8 mouse cellular contexts compared by ENCODE assay signal in the genomic region with DNA sequence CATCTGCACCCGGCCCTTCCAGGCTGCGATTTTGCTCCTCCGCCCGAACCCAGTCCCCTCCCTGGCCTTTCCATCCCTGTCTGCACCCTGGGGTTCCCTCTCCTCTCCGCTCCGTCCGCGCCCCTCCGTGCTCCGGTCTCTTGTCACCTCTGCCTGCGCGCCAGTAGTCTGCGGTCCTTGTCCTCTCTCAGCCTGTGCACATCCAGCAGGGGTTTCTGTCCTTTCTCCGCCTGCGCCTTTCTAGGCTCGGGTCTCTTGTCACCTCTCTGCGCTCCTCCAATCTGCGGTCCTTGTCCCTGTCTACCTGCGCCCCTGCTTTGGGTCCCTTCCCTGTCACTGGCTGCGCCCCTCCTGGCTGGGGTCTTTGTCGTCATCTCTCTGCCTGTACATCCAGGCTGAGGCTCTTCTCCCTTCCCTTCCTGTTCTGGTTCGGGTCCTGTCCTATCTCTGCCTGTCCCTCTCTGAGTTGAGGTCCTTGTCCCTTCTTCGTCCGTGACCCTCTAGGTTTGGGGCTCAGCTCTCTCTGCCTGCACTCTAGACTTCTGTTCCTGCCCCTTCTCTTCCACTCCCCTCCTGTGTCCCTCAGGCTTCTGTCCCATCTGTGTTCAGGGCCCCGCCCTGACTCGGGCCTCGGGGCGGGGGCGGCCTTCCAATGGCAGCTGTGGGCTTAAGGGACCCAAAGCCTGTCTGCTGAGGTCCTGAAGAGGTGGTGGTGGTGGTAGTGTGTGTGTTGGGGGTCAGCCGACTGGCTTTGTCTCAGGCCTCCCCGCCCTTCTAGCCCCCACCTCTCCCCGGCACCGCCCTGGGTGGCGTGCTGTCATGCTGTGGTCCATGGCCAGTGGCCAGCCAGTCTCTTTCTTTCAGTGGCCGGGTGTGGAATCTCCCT. TPM values are rescaled to one million over a fixed set of nuclear protein-coding genes. Genes with fewer than 3 reads are reported as not detected.
DNase-seq lines count a peak whose midpoint lies in the region; ATAC-seq and TF ChIP-seq lines count a peak whose summit lies in the region.

No protein-coding gene starts in this region.

- ATAC-seq in cerebellum, adult (ENCODE audit: insufficient number of reproducible peaks, low FRiP score, low TSS enrichment) = peak; percentile 29; the same call in 1 of the 2 replicates
- peak; percentile 72 for ATAC-seq in forebrain, embryonic 12.5 days (ENCODE audit: low FRiP score)

- H3K27ac ChIP-seq in forebrain, embryonic 12.5 days = peak overlapping the region; percentile 94
- peak overlapping the region; percentile 59 for H3K27ac ChIP-seq in small intestine, adult 2 months (ENCODE audit: insufficient read depth, low read depth, low read length)

- H3K9me3 ChIP-seq in forebrain, embryonic 12.5 days = no peaks in the 10 kb centered on the region

- peak; percentile 47 for DNase-seq in layer of hippocampus, adult 11-12 months (ENCODE audit: low spot score)
- DNase-seq in layer of hippocampus, adult 8-10 months (ENCODE audit: low spot score in 2 of 2) = no peak
- DNase-seq in heart, postnatal 25 days (ENCODE audit: low spot score) = peak; percentile 77
- peak; percentile 32 to 52 for DNase-seq in layer of hippocampus, postnatal 10 days (ENCODE audit: low spot score in 2 of 2)
- peak; percentile 80 to 86 for DNase-seq in lung, postnatal 4 days

- peaks cover 13% of the 10 kb centered on the region for H3K36me3 ChIP-seq in forebrain, embryonic 12.5 days (replicated peaks)
- H3K36me3 ChIP-seq in small intestine, adult 2 months (ENCODE audit: control insufficient read depth, insufficient read depth, low read length) = peaks cover 3% of the 10 kb centered on the region

- TF ChIP-seq POLR2A in small intestine, adult 2 months (IDR thresholded peaks at IDR 0.05; ENCODE audit: low read depth, low read length) = 0 out of 2 replicates have a peak, but pooled peaks have one; percentile 11

- peaks cover 50% of the 10 kb centered on the region for H3K4me1 ChIP-seq in forebrain, embryonic 12.5 days
- peaks cover 14% of the 10 kb centered on the region for H3K4me1 ChIP-seq in small intestine, adult 2 months (ENCODE audit: control insufficient read depth, insufficient read depth, insufficient read length, low read length)

- peak overlapping the region; percentile 96 for H3K4me3 ChIP-seq in forebrain, embryonic 12.5 days (replicated peaks)
- H3K4me3 ChIP-seq in small intestine, adult 2 months (ENCODE audit: low read depth, low read length) = peak overlapping the region; percentile 88

- peak overlapping the region; percentile 97 for H3K4me2 ChIP-seq in forebrain, embryonic 12.5 days

- TF ChIP-seq CTCF in small intestine, adult 2 months (IDR thresholded peaks at IDR 0.05; ENCODE audit: extremely low read depth, insufficient read length, insufficient replicate concordance, low read depth, low read length) = no peak

- WGBS in forebrain, embryonic 12.5 days = under 1% methylated on average over 35 of the region's 35 CpGs
- 2% methylated on average over 35 of the region's 35 CpGs for WGBS in small intestine, adult 2 months

- intact Hi-C loops in heart, postnatal 25 days (cut with DNase I) = loop anchor here (5.0 kb wide), 1 partner anchor 53 kb away; the partner anchor contains the start of genes Xrcc3 and Zfyve21

- peak overlapping the region; percentile 98 for H3K9ac ChIP-seq in forebrain, embryonic 12.5 days

- peaks cover 7% of the 10 kb centered on the region; the same call in 1 of the 2 replicates for H3K27me3 ChIP-seq in forebrain, embryonic 12.5 days
- H3K27me3 ChIP-seq in small intestine, adult 2 months (ENCODE audit: control insufficient read depth, insufficient read depth, low read length) = no peaks in the 10 kb centered on the region

RNA-seq across cellular contexts. Expression of gene Klc1, which starts 0.8 kb away (rescaled TPM):
- total RNA-seq in layer of hippocampus, adult 8-10 months (2022) = 100 to 1,000 TPM; 630 to 651 (median 634) TPM
- polyA plus RNA-seq in forebrain, embryonic 12.5 days (2016; fragmentation: Nextera tagmentation; extraction: Ambion mirVana) = 302 and 307 TPM in 2 replicates
- 10 to 100 TPM; 94.5 to 95.3 TPM for total RNA-seq in heart, postnatal 25 days (2021)
- 100 to 1,000 TPM; 840 to 877 TPM for total RNA-seq in layer of hippocampus, postnatal 10 days (2021)
- 37.2 and 55.8 TPM in 2 replicates for polyA plus RNA-seq in small intestine, adult 2 months (2012; rRNA removed)

RNA-seq across cellular contexts. Expression of gene Apopt1, which starts 46.4 kb away (rescaled TPM):
- 10 to 100 TPM; 30.9 to 34.4 (median 33.7) TPM for total RNA-seq in layer of hippocampus, adult 8-10 months (2022)
- 55.0 and 56.0 TPM in 2 replicates for polyA plus RNA-seq in forebrain, embryonic 12.5 days (2016; fragmentation: Nextera tagmentation; extraction: Ambion mirVana)
- 10 to 100 TPM; 32.1 to 36.4 TPM for total RNA-seq in heart, postnatal 25 days (2021)
- total RNA-seq in layer of hippocampus, postnatal 10 days (2021) = 10 to 100 TPM; 39.2 to 42.0 TPM
- 12.1 and 16.7 TPM in 2 replicates for polyA plus RNA-seq in small intestine, adult 2 months (2012; rRNA removed)

RNA-seq across cellular contexts. Expression of gene Bag5, which starts 46.4 kb away (rescaled TPM):
- 10 to 100 TPM; 47.1 to 50.7 (median 48.3) TPM for total RNA-seq in layer of hippocampus, adult 8-10 months (2022)
- 59.0 and 62.7 TPM in 2 replicates for polyA plus RNA-seq in forebrain, embryonic 12.5 days (2016; fragmentation: Nextera tagmentation; extraction: Ambion mirVana)
- total RNA-seq in heart, postnatal 25 days (2021) = 10 to 100 TPM; 19.4 to 21.2 TPM
- 10 to 100 TPM; 38.4 to 38.9 TPM for total RNA-seq in layer of hippocampus, postnatal 10 days (2021)
- 3.4 and 5.5 TPM in 2 replicates for polyA plus RNA-seq in small intestine, adult 2 months (2012; rRNA removed)

RNA-seq across cellular contexts. Expression of gene Xrcc3, which starts 54.3 kb away (rescaled TPM):
- total RNA-seq in layer of hippocampus, adult 8-10 months (2022) = 1 to 10 TPM; 3.7 to 5.2 (median 4.5) TPM
- 10.0 and 11.6 TPM in 2 replicates for polyA plus RNA-seq in forebrain, embryonic 12.5 days (2016; fragmentation: Nextera tagmentation; extraction: Ambion mirVana)
- 1 to 10 TPM; 1.9 to 2.2 TPM for total RNA-seq in heart, postnatal 25 days (2021)
- total RNA-seq in layer of hippocampus, postnatal 10 days (2021) = 1 to 10 TPM; 3.2 to 4.1 TPM
- polyA plus RNA-seq in small intestine, adult 2 months (2012; rRNA removed) = 6.5 and 9.3 TPM in 2 replicates

RNA-seq across cellular contexts. Expression of gene Zfyve21, which starts 54.6 kb away (rescaled TPM):
- total RNA-seq in layer of hippocampus, adult 8-10 months (2022) = 10 to 100 TPM; 21.5 to 26.5 (median 23.9) TPM
- 50.3 and 55.0 TPM in 2 replicates for polyA plus RNA-seq in forebrain, embryonic 12.5 days (2016; fragmentation: Nextera tagmentation; extraction: Ambion mirVana)
- total RNA-seq in heart, postnatal 25 days (2021) = 10 to 100 TPM; 61.1 to 66.7 TPM
- 10 to 100 TPM; 21.5 to 22.0 TPM for total RNA-seq in layer of hippocampus, postnatal 10 days (2021)
- polyA plus RNA-seq in small intestine, adult 2 months (2012; rRNA removed) = 59.5 and 146 TPM in 2 replicates

Comparison
In these comparisons a context has a peak if more than half of its experiments do, and no peak if none do; other contexts are left out.
1. DNase-seq: peak in layer of hippocampus, adult 11-12 months (single experiment), heart, postnatal 25 days (single experiment), layer of hippocampus, postnatal 10 days (2 of 2) and lung, postnatal 4 days (2 of 2); none in layer of hippocampus, adult 8-10 months (0 of 2).
2. RNA of gene Klc1, which starts 0.8 kb away (total RNA-seq): 840 to 877 TPM in layer of hippocampus, postnatal 10 days and 630 to 651 TPM in layer of hippocampus, adult 8-10 months; 94.5 to 95.3 TPM in heart, postnatal 25 days; every median in the first group is over 4 times any median in the second.